Mouse (Mus musculus): Measurements from ENCODE around the gene Cald1. TPM values are rescaled to one million over a fixed set of nuclear protein-coding genes. Genes with fewer than 3 reads are reported as not detected.

Gene Cald1
- polyA plus RNA-seq, 1 experiment = 403 TPM

DNA sequence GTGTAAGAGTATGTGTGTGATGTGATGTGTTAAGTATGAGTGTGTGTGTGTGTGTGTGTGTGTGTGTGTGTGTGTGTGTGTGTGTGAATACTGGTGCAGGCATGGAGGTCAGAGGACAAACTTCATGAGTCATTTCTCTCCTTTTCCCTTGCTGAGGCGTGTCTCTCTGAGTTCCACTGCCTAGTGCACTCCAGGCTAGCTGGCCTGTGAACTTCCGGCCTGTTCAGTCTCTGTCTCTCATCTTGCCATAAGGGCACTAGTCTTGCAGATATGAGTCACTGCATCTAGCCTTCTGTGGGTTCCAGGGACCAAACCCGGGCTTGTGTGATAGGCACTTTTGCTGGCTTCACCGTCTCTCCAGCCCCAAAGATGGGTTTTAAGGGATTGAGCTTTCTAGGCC lies 114.9 kb downstream of the Cald1 start:
- TF ChIP-seq POLR2A (IDR thresholded peaks at IDR 0.05; ENCODE audit: insufficient read depth, low read length) (no peak), EP300 (IDR thresholded peaks at IDR 0.05; ENCODE audit: insufficient read depth, low read depth, low read length) (no peak), CTCF (IDR thresholded peaks at IDR 0.05; ENCODE audit: low read depth, low read length) (no peak)
- no peaks in the 10 kb centered on the region for H3K36me3 ChIP-seq (ENCODE audit: control insufficient read depth, insufficient read depth, low read length, poor library complexity, severe bottlenecking)
- no peaks in the 10 kb centered on the region for H3K27me3 ChIP-seq (ENCODE audit: control insufficient read depth, insufficient read depth, low read length, poor library complexity, severe bottlenecking)
- no peaks in the 10 kb centered on the region; the same call in 1 of the 2 replicates for H3K9me3 ChIP-seq (replicated peaks; ENCODE audit: control insufficient read depth, insufficient read depth, low read length, poor library complexity, severe bottlenecking)
- H3K4me1 ChIP-seq (ENCODE audit: control insufficient read depth, insufficient read depth, low read length) = no peaks in the 10 kb centered on the region
- no peak overlapping the region for H3K9ac ChIP-seq (ENCODE audit: low read depth, poor library complexity, severe bottlenecking)
- no peak overlapping the region for H3K4me3 ChIP-seq (ENCODE audit: low read depth, low read length)
- H3K27ac ChIP-seq (ENCODE audit: insufficient read depth, low read length) = no peak overlapping the region

- no peaks in the 10 kb centered on the region; the same call in 1 of the 2 replicates for H3K9me3 ChIP-seq (replicated peaks; ENCODE audit: control insufficient read depth, insufficient read depth, low read length, poor library complexity, severe bottlenecking)
- no peaks in the 10 kb centered on the region for H3K27me3 ChIP-seq (ENCODE audit: control insufficient read depth, insufficient read depth, low read length, poor library complexity, severe bottlenecking)
- TF ChIP-seq POLR2A (IDR thresholded peaks at IDR 0.05; ENCODE audit: insufficient read depth, low read length) (no peak), CTCF (IDR thresholded peaks at IDR 0.05; ENCODE audit: low read depth, low read length) (no peak), EP300 (IDR thresholded peaks at IDR 0.05; ENCODE audit: insufficient read depth, low read depth, low read length) (no peak)
- H3K4me1 ChIP-seq (ENCODE audit: control insufficient read depth, insufficient read depth, low read length) = no peaks in the 10 kb centered on the region
- H3K9ac ChIP-seq (ENCODE audit: low read depth, poor library complexity, severe bottlenecking) = no peak overlapping the region
- H3K4me3 ChIP-seq (ENCODE audit: low read depth, low read length) = no peak overlapping the region
- no peak overlapping the region for H3K27ac ChIP-seq (ENCODE audit: insufficient read depth, low read length)
- no peaks in the 10 kb centered on the region for H3K36me3 ChIP-seq (ENCODE audit: control insufficient read depth, insufficient read depth, low read length, poor library complexity, severe bottlenecking)
Measured at GRCm38 (mm10) chr6:34713777-34714176, 115.5 kb downstream of the Cald1 start.

DNA sequence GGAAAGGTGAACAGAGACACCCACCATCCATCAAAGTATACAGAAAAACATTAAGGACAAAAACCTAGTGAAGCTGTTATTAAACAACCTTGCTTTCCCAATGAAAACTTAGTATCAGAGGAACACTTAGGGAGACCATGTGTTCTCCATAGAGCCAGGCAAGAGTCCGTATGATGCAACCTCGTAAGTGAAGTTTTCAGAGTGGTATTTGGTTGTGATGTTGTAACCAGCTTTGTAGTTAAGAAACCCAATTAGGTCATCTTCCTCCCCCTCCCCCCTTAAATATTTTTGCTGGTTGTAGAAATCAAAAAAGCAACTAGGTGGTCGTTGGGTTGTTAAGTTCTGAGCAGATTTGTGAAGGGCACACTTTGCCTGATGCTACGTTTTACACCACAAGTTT lies 116.3 kb downstream of the Cald1 start:
- peaks cover 2% of the 10 kb centered on the region for H3K4me1 ChIP-seq (ENCODE audit: control insufficient read depth, insufficient read depth, low read length)
- no peak for TF ChIP-seq POLR2A (IDR thresholded peaks at IDR 0.05; ENCODE audit: insufficient read depth, low read length)
- no peak for TF ChIP-seq CTCF (IDR thresholded peaks at IDR 0.05; ENCODE audit: low read depth, low read length)
- TF ChIP-seq EP300 (IDR thresholded peaks at IDR 0.05; ENCODE audit: insufficient read depth, low read depth, low read length) = no peak
- no peak overlapping the region for H3K9ac ChIP-seq (ENCODE audit: low read depth, poor library complexity, severe bottlenecking)
- no peak overlapping the region for H3K27ac ChIP-seq (ENCODE audit: insufficient read depth, low read length)
- H3K36me3 ChIP-seq (ENCODE audit: control insufficient read depth, insufficient read depth, low read length, poor library complexity, severe bottlenecking) = no peaks in the 10 kb centered on the region
- H3K9me3 ChIP-seq (replicated peaks; ENCODE audit: control insufficient read depth, insufficient read depth, low read length, poor library complexity, severe bottlenecking) = no peaks in the 10 kb centered on the region; the same call in 1 of the 2 replicates
- no peak overlapping the region for H3K4me3 ChIP-seq (ENCODE audit: low read depth, low read length)
- H3K27me3 ChIP-seq (ENCODE audit: control insufficient read depth, insufficient read depth, low read length, poor library complexity, severe bottlenecking) = no peaks in the 10 kb centered on the region

DNA sequence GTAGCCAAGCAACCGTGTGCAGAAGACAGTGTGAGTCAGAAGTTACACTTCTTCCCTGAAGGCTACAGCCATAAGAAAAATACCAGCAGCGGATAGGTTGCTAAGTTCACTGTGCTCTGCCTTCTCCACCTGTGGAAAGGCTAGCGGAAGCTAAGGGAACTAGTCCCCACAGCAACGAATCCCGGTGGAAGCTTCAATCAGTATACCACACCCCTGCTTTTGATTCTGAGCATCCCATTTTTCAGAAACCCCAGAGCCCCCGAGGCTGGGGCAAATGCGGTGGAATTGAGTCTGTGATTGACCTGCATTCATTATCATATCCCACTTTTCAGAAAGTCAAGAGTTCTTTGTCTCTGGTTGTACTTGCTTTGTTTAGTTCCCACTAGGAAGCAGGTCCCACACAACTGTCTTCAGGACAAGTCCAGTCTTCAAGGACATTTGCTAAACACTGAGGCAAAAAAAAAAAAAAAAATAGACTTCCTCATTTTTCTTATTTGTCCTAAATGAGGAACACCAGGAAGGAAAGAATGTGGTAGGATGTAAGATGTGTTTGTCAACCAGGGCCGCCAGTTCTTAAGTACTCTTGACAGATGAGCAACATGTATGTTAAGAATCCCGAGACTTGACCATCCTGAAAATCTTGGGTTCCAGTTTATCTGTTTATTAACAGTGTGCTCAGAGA lies 118.0 kb downstream of the Cald1 start:
- Histone ChIP-seq H3K9ac (ENCODE audit: low read depth, poor library complexity, severe bottlenecking) (no peak overlapping the region), H3K4me3 (ENCODE audit: low read depth, low read length) (no peak overlapping the region), H3K9me3 (replicated peaks; ENCODE audit: control insufficient read depth, insufficient read depth, low read length, poor library complexity, severe bottlenecking) (no peaks in the 10 kb centered on the region; the same call in 1 of the 2 replicates), H3K36me3 (ENCODE audit: control insufficient read depth, insufficient read depth, low read length, poor library complexity, severe bottlenecking) (no peaks in the 10 kb centered on the region), H3K4me1 (ENCODE audit: control insufficient read depth, insufficient read depth, low read length) (peaks cover 2% of the 10 kb centered on the region), H3K27ac (ENCODE audit: insufficient read depth, low read length) (no peak overlapping the region), H3K27me3 (ENCODE audit: control insufficient read depth, insufficient read depth, low read length, poor library complexity, severe bottlenecking) (no peaks in the 10 kb centered on the region)
- TF ChIP-seq EP300 (IDR thresholded peaks at IDR 0.05; ENCODE audit: insufficient read depth, low read depth, low read length) (no peak), POLR2A (IDR thresholded peaks at IDR 0.05; ENCODE audit: insufficient read depth, low read length) (no peak), CTCF (IDR thresholded peaks at IDR 0.05; ENCODE audit: low read depth, low read length) (no peak)

GRCm38 (mm10) chr6:34716888-34717635 lies 118.8 kb downstream of the Cald1 start:
- no peaks in the 10 kb centered on the region; the same call in 1 of the 2 replicates for H3K9me3 ChIP-seq (replicated peaks; ENCODE audit: control insufficient read depth, insufficient read depth, low read length, poor library complexity, severe bottlenecking)
- no peaks in the 10 kb centered on the region for H3K27me3 ChIP-seq (ENCODE audit: control insufficient read depth, insufficient read depth, low read length, poor library complexity, severe bottlenecking)
- no peak overlapping the region; the same call in 1 of the 2 replicates for H3K27ac ChIP-seq (ENCODE audit: insufficient read depth, low read length)
- no peaks in the 10 kb centered on the region for H3K36me3 ChIP-seq (ENCODE audit: control insufficient read depth, insufficient read depth, low read length, poor library complexity, severe bottlenecking)
- TF ChIP-seq EP300 (IDR thresholded peaks at IDR 0.05; ENCODE audit: insufficient read depth, low read depth, low read length) = no peak
- no peak for TF ChIP-seq CTCF (IDR thresholded peaks at IDR 0.05; ENCODE audit: low read depth, low read length)
- no peak for TF ChIP-seq POLR2A (IDR thresholded peaks at IDR 0.05; ENCODE audit: insufficient read depth, low read length)
- peaks cover 2% of the 10 kb centered on the region for H3K4me1 ChIP-seq (ENCODE audit: control insufficient read depth, insufficient read depth, low read length)
- H3K4me3 ChIP-seq (ENCODE audit: low read depth, low read length) = no peak overlapping the region
- H3K9ac ChIP-seq (ENCODE audit: low read depth, poor library complexity, severe bottlenecking) = no peak overlapping the region

GRCm38 (mm10) chr6:34717651-34718050 lies 119.4 kb downstream of the Cald1 start:
- Histone ChIP-seq H3K36me3 (ENCODE audit: control insufficient read depth, insufficient read depth, low read length, poor library complexity, severe bottlenecking) (no peaks in the 10 kb centered on the region), H3K9me3 (replicated peaks; ENCODE audit: control insufficient read depth, insufficient read depth, low read length, poor library complexity, severe bottlenecking) (no peaks in the 10 kb centered on the region; the same call in 1 of the 2 replicates), H3K27me3 (ENCODE audit: control insufficient read depth, insufficient read depth, low read length, poor library complexity, severe bottlenecking) (no peaks in the 10 kb centered on the region), H3K4me1 (ENCODE audit: control insufficient read depth, insufficient read depth, low read length) (peaks cover 2% of the 10 kb centered on the region), H3K4me3 (ENCODE audit: low read depth, low read length) (no peak overlapping the region), H3K27ac (ENCODE audit: insufficient read depth, low read length) (no peak overlapping the region), H3K9ac (ENCODE audit: low read depth, poor library complexity, severe bottlenecking) (no peak overlapping the region)
- TF ChIP-seq EP300 (IDR thresholded peaks at IDR 0.05; ENCODE audit: insufficient read depth, low read depth, low read length) (no peak), POLR2A (IDR thresholded peaks at IDR 0.05; ENCODE audit: insufficient read depth, low read length) (no peak), CTCF (IDR thresholded peaks at IDR 0.05; ENCODE audit: low read depth, low read length) (no peak)

All from ES-Bruce4 (cell line).